Mouse (Mus musculus): ENCODE measurements around the gene Safb.

- no peak for TF ChIP-seq CHD2 (IDR thresholded peaks at IDR 0.05; ENCODE audit: low read depth, low read length)
- no peak for TF ChIP-seq ZC3H11A (IDR thresholded peaks at IDR 0.05; ENCODE audit: borderline replicate concordance, low read depth, low read length)
Measured at GRCm38 (mm10) chr17:56613236-56613844, 28.7 kb downstream of the Safb start, which contains the start of gene Rpl36.
